Mouse (Mus musculus): ENCODE measurements around the gene Acyp1.

The Acyp1 gene

DNA sequence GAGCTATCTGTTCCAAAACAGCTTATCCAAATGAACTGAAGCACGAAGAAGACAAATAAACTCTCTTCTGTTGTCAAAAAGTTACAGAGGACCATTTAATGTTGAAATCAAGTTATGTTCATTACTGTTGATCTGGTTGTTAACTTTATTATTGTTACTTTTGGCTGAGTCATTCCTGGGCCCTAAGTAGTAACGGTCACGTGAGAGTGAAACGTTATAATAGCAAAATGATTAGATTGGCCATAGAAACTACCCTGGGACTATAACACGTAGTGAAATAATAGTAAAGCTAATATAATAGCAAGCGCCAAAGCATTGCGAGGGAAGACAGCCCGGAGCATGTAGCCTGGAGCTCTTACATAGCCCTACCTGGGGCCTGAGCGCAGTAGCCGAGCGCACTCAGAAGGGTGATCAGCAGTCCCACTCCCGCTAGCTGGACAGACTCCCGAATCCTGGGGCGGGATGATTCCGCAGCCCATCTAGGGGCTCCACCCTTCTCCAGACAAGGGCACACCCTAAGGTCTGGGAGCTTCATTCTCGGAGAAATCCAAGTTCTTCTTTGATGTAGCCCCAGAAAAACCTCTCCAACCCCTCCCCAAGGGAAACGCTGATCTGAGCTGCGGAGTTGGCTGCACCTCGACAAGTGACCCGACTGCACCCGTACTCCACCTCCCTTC is at the start of gene Acyp1:
TSS of gene Acyp1 (minus strand) at position 630 of the 677 bp plus-strand sequence.
- no peak for TF ChIP-seq GATA4 (IDR thresholded peaks at IDR 0.05; ENCODE audit: insufficient replicate concordance, low read length)

DNA sequence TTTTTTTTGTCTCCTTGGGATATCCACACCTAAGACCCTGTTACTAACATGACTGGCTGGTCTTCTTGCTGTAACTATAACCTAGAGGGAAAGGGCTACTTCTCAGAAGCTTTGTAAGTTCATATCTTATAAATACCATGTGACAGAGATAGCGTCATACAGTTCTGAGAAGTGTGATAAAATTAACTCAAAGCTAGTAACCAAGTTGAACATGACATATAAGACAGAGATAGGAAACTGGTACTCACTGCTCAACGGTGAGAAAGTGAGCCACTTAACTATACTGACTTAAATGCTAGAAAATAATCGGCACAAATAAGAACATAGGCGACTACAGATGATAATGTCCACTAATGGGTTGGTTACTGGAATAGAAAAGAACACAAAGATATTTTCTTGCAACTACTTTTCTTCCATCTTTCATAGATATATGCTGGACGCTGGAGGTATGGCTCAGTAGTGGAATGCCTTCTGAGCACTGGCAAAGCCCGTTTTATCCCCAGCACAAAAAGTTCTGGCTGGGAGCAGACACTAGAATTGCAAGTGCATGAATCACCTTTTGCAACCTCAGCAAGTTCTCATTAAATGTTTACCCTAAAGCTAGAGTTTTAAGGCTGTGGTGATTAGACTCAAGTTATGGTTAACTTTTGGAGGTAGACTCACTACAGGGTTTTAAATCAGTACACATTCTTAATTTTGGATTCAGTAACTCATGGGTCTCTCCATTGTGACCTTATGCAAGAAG is 49.5 kb upstream of the Acyp1 start:
- no peak for TF ChIP-seq GATA4 (IDR thresholded peaks at IDR 0.05; ENCODE audit: insufficient replicate concordance, low read length)

DNA sequence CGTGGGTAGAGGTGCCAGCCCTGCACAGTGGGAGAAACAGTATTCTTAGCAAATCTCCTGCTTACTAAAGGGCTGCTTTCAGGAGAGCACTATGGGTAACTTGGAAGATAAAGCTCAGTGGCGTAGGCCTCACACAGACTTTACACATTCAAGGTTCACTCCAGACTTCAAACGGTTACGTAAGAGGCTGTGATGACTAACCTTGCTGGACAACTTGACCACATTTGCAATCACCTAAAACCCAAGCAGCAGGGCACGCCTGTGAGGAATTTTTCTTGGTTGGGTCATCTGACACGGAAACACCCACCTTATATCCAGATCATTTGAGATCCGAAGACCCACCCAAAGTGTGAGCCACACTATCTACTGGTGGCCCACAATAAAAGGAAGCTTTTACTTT is 41.9 kb upstream of the Acyp1 start:
- TF ChIP-seq GATA4 (IDR thresholded peaks at IDR 0.05; ENCODE audit: insufficient replicate concordance, low read length) = no peak

DNA sequence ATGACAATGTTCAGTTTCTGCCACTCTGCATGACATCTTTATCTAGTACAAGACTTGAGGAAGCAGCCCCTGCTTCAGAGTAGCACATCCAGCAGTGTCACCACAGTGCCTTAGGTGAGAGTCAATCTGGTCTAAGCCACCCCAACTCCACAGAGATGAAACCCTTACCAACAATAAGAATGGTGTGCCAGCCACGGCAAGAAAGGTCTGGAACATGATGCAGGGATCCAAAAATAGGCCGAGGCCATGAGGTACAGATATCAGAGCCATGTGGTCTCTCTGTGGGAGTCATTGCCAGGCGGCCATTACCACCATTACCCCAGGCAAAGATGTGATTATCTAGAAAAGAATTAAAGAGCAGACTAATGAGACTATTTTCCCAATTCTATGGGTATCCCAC is 20.4 kb upstream of the Acyp1 start:
- TF ChIP-seq GATA4 (IDR thresholded peaks at IDR 0.05; ENCODE audit: insufficient replicate concordance, low read length) = no peak

DNA sequence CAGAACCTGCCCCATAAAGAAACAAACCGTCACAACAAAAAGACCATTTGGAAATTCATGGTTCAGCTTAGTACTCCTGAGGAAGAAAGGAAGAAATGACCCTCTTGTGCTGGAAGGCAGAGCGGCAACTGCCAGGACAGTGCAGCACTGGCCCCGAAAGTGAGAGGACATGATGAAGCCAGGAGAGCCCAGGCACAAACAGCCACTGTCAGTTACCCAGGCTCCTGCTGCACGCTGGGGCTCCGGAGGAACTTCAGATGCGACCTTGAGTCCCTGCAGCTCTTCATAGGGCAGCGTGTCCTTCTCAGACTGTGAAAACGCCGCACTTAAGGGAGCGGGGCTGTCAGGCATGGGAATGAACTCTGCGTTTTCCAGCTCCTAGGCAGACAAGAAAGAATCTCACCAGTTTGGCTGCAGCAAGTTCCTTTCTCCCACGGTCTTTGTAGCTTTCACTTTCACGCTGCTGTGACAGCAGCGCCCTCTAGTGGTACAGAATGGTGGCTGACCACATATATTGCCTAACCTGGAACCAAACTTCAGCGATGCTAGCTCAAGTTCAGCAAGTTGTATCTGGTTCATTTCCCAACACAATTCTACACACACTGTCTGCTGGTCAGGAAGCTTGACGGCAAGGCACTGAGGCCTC is 17.1 kb upstream of the Acyp1 start:
- no peak for TF ChIP-seq GATA4 (IDR thresholded peaks at IDR 0.05; ENCODE audit: insufficient replicate concordance, low read length)

DNA sequence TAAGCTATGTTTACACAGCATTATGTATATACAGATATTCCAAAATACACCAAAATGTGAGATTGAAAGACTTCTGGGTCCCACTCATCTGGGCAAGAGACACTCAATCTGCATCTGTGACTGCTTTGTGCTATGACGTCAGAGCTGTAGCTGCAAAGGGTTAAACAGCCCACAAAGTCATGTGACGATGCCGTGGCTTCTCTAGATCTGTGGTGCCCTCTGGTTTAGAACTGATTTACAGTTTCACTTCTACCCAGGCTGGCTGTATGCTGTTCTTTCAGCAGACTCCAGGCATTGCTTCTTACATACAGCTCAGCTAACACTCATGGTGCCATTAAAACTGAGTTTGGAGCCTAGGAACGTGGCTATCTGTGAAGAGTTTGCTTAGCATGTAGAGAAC is 16.5 kb upstream of the Acyp1 start:
- TF ChIP-seq GATA4 (IDR thresholded peaks at IDR 0.05; ENCODE audit: insufficient replicate concordance, low read length) = no peak

DNA sequence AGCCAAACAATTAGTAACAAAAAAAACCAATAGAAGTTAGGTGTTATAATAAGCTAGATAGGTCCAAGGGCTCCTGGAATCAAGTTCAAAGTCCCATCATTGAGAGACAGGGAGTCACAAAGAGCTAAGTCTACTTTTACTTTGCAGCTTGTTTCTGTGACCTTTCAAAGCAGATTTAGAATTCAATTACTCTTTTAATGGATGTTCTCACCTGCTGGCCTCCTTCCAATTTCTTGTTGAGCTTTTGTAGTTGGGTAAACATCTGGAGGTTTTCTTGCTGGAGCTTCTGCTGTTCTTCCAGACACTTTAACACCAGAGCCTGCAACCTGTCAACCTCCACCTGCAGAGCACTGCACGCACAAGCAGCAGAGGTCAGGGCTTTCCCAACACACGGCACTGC is 15.0 kb upstream of the Acyp1 start:
- TF ChIP-seq GATA4 (IDR thresholded peaks at IDR 0.05; ENCODE audit: insufficient replicate concordance, low read length) = no peak

DNA sequence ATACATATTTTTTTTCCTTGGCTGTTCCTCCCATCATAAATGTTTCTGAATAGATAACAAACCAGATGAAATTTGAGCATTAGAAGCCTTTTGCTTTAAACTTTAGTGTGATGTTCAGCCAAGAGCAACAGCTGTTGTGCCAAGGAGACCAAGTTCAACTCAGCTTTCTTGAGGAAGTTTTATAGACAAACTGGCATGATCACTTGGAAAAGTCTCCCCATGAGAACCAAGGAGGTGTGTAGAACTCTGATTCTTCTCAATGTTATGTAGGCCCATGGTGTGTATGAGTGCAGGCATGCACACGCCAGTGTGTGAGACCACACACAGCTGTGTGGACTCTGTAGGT is 10.6 kb upstream of the Acyp1 start:
- TF ChIP-seq GATA4 (IDR thresholded peaks at IDR 0.05; ENCODE audit: insufficient replicate concordance, low read length) = no peak

DNA sequence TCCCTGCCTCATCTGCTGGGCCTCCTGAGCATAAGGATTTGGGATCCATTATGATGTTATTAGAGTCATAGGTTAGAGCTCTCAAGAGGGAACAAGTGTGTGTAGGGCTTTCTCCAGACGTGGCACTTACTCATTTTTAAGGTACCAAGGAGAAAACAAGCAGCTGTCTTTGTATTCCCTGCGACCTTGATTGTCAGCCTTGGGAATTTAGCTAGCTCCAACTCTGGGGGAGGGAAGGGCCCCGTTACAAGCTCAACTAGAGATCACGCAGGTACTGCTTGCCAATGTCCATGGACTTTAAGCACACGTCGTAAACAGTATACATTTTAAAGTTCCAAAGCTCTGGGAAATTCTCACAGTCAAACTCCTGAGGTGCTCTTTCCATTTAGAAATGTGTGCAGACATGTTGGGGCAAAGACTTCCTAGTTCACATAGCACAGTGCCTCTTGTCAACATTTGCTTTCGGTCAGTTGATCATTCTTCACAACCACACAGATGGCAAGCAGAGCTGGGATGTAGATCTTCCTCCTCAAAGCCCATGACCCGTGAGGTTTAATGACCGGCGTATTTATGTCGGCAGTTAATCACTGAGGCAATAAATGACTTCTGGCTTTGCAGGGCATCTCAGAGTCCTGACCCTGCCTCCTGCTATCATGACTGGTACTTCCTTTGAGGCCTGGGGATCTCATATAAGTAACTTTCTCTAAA is 10.0 kb upstream of the Acyp1 start:
- TF ChIP-seq GATA4 (IDR thresholded peaks at IDR 0.05; ENCODE audit: insufficient replicate concordance, low read length) = no peak

DNA sequence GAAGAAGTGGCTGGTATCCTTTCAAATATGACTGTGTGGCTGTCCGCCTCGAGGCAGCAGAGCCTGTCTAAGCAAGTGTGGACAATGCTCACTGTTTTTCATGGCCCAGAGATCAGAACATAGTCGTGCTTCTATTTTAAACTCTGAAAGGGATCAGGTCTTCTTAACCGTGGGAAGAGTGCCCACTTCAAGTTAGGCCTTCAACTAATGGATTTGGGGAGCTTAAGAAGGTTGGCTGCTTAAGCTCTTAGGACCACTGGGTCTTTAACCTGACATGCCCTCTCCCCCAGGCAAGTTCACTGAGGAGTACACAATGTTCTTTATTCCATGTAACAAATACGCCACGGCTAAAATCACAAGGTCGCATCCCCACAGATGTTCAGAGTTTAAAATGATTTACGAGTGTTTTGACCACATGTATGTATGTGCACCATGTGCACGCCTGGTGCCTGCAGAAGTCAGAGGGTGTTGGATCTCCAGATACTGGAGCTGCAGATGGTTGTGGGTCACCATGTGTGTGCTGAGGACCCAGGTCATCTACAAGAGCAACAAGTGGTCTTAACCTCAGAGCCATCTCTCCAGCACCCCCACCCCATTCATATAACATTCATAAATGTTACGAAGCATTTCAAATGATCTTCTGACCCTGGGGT is 9.2 kb upstream of the Acyp1 start:
- TF ChIP-seq GATA4 (IDR thresholded peaks at IDR 0.05; ENCODE audit: insufficient replicate concordance, low read length) = no peak

DNA sequence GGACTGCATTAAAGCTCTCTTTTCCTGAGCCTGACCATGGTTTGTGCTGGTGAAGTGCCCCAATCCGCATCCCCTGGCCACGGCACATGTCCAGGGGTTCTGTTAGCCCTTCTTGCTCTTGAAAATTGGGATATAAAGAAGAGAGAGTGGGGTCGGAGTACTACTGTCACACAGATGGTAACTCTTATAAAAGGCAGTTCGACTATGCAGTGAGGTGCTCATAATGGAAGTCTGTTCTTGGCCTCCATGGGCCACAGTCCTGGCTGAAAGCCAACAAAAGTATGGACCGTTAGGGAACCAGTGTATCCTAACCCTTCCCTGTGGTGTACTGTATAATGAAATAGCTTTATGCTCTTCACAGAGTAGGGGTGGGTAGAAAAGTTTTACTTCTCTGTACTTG is 8.7 kb upstream of the Acyp1 start:
- no peak for TF ChIP-seq GATA4 (IDR thresholded peaks at IDR 0.05; ENCODE audit: insufficient replicate concordance, low read length)

DNA sequence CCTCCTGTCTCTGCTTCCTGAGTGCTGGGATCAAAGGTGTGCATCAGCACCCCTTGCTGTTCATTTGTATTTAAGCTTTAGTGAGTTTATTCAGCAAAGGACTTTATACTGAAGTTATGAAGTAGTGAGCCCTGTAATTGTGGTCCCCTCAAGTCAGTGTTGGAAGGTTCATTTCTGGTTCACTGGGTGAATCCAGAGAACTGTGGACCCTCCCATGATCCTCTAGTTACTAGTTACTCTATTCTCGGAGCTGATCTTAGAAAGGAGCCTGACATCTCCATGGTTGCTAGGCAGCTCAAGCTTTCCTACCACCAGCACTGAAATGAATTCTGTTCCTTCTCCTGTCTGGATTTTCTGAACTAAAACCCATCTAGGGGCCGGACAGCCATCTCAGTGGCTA is 7.3 kb upstream of the Acyp1 start:
- TF ChIP-seq GATA4 (IDR thresholded peaks at IDR 0.05; ENCODE audit: insufficient replicate concordance, low read length) = no peak

DNA sequence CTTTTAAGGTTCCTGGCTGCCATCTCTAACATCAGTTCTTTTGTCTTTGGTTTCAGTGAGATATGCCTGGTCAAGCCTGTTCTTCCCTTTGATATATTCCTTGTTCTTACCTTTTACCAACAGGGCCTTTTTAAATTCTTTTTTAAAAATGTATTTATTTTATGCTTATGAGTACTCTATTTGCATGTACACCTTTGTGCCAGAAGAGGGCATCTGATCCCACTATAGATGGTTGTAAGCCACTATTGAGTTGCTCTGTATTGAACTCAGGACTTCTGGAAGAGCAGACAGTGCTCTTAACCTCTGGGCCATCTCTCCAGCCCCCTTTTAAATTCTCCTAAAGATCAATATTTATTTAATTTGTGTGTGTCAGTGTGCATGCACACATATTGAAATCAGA is 4.7 kb upstream of the Acyp1 start:
- no peak for TF ChIP-seq GATA4 (IDR thresholded peaks at IDR 0.05; ENCODE audit: insufficient replicate concordance, low read length)

DNA sequence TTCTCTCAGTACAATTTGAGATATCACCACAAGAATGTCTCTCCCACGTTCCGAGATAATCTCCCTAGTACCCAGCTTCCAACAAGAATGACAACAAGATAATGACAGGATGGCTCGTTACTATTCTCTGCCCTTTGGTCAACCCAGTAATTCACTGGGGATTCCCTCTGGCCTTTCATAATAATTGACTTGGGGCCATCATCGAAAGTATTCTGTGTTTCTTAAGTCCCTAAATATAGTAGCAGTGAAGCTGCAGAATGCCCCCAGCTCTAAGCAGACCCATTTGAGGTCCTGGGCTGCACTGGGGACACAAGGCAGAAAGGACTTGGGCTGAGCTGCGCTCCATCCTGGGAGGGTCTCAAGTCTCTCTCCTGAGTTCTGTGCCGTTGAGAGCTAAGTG is 4.0 kb upstream of the Acyp1 start:
- TF ChIP-seq GATA4 (IDR thresholded peaks at IDR 0.05; ENCODE audit: insufficient replicate concordance, low read length) = no peak

DNA sequence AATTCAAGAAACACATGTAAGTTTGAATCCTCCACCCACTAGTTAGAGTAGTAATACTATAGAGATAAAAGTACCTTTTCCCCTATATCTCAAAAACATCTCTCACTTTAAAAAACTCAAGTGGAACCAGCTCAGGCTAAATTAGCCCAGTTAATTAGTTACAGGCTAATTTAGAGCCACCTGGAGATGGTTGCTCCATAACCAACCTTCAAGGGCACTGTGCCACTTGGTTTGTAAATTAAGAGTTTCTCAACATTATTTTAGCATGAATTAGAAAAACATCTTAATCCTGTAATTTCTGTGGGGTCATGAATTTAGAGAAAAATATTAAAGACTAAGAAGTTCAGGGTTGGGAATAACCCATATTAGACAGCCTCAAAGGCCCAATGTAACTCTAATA is 3.3 kb upstream of the Acyp1 start:
- TF ChIP-seq GATA4 (IDR thresholded peaks at IDR 0.05; ENCODE audit: insufficient replicate concordance, low read length) = no peak
